Mouse (Mus musculus): ENCODE measurements around the gene Adprh.

Adprh gene

DNA sequence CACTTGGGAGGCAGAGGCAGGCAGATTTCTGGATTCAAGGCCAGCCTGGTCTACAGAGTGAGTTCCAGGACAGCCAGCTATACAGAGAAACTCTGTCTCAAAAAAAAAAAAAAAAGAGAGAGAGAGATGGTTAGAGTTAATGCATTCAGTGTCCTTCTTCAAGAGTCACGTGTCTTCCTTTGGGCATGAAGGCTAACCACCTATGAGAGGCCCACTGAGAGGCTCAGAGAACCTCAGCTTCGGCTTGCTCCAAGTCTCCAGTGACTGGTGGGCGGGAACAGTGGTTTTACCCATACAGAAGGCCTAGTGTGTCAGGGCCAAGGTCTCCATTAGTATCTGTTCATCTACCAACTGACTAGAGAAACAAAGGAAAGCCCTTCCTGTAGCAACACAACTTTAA, 53.4 kb downstream of the Adprh start:
- no peak for DNase-seq (ENCODE audit: extremely low read depth, low read depth, low spot score)

- DNase-seq (ENCODE audit: extremely low read depth, low read depth, low spot score) = no peak
Observed at GRCm38 (mm10) chr16:38398266-38398665, 54.2 kb downstream of the Adprh start.

DNA sequence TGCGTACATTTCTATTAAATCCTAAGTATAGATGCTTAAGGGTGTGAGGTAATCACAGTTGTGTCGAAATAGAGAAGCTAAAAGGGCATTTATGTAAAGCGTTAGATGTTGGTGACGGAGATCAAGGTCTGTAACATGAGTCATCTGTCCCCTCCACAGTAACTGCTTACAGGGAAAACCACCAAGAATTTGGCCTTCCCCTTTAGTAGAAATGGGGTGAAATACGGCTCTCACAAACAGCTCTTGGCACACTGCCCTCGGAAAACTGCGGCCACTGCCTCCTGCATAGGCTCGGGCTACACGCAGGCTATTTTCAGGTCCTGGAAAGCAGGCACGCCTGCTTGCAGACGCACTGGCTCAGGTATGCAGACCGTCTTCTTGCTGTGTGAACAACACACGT, 56.3 kb downstream of the Adprh start:
- DNase-seq (ENCODE audit: extremely low read depth, low read depth, low spot score) = peak; percentile 7

- no peak for DNase-seq (ENCODE audit: extremely low read depth, low read depth, low spot score)
Observed at GRCm38 (mm10) chr16:38395060-38395730, 57.3 kb downstream of the Adprh start.

GRCm38 (mm10) chr16:38394191-38394618, 58.3 kb downstream of the Adprh start:
- DNase-seq (ENCODE audit: extremely low read depth, low read depth, low spot score) = no peak
